Mouse (Mus musculus) G1E (cell line): ENCODE data around the gene Bmp2k.

Experiments
- CTCF ChIP-seq: IDR thresholded peaks from 2 replicates; pipeline ENCODE4 v1.5.1; 2012; ENCODE audit warnings: low read depth, low read length, inconsistent platforms, mixed read lengths
- GATA1 ChIP-seq: IDR thresholded peaks from 2 replicates; pipeline ENCODE4 v1.6.1; 2012; ENCODE audit warnings: borderline replicate concordance, low read length, inconsistent platforms, mixed read lengths
- GATA2 ChIP-seq: IDR thresholded peaks from 2 replicates; pipeline ENCODE4 v1.6.1; 2012; ENCODE audit warnings: low read depth, low read length, inconsistent platforms, borderline replicate concordance
- POLR2AphosphoS5 ChIP-seq: IDR thresholded peaks from 2 replicates; pipeline ENCODE4 v1.6.1; 2012; ENCODE audit warnings: low read depth, low read length, inconsistent platforms; ENCODE audit not compliant: insufficient replicate concordance

DNA sequence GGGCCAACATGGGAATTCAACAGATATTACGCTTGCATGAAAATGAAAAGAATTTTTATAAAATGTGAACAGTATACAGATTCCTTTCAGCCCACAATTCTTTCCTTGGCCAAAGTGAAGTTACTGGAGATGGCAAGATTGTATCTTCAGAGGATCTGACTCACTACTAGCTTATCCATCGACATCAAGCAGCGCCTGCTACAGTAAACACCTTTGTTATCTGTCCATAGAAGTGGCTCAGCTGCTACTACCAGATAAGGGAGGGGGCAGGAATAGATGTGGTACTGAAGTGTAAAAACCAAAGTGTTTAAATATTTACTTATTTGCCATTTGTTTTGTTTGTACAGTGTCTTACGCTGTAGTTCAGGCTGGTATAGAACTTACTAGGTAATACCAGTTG, 8.6 kb upstream of the Bmp2k start:
- no peak for TF ChIP-seq POLR2AphosphoS5
- TF ChIP-seq CTCF: no peak
- TF ChIP-seq GATA1: no peak
- peak; percentile 65; the same call in 1 of the 2 replicates for TF ChIP-seq GATA2
